Mouse (Mus musculus): ENCODE data around the gene Cnppd1. TPM values are rescaled to one million over a fixed set of nuclear protein-coding genes. Genes with fewer than 3 reads are reported as not detected.

The Cnppd1 gene
- polyA plus RNA-seq, 1 experiment from 2014 or later = 44.9 TPM

DNA sequence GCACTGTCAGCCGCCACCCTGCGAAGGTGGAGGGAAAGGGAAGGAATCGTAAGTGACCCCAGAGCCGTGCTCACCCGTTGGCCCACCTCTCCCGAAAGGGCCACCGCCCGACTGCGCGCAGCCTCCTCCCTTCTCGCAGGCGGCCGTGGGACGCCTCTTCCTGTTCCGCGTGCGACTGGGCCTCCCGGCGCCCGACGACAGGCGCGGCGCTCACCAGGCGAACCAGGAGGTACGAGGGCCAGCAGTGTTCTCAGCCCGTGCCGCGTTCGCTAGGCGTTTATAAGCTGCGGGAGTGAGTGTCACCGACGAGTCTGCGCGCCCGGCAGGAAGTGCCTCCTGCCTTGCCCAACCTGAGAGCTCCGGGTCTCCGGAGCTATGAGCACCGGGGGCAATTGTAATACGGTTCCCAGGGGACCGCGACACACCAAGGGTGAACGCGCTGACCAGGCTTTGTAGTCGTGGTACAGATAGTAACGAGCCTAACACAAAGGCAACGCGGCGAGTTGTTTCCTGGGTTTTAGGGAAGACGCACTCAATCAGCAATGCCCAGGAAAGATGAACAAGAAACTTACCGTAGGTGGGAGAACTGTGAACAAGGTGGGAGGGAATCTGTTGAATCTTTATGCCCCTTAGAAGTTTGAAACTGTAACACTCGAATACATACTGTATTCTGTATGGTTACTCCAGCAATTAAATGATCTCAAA is 873 bp downstream of the Cnppd1 start:
- under 1% methylated on average over 53 of the region's 53 CpGs for WGBS
- peak overlapping the region; percentile 91 for H3K4me2 ChIP-seq
- ATAC-seq (ENCODE audit: insufficient read depth, low FRiP score, low read depth) = peak; percentile 52; the same call in 1 of the 2 replicates
- peak overlapping the region; percentile 94 for H3K4me3 ChIP-seq (replicated peaks)
- no peaks in the 10 kb centered on the region for H3K27me3 ChIP-seq (replicated peaks)
- peaks cover 46% of the 10 kb centered on the region for H3K36me3 ChIP-seq
- H3K9me3 ChIP-seq = no peaks in the 10 kb centered on the region
- peaks cover 21% of the 10 kb centered on the region for H3K4me1 ChIP-seq
- H3K27ac ChIP-seq = peak overlapping the region; percentile 97
- H3K9ac ChIP-seq = peak overlapping the region; percentile 80

DNA sequence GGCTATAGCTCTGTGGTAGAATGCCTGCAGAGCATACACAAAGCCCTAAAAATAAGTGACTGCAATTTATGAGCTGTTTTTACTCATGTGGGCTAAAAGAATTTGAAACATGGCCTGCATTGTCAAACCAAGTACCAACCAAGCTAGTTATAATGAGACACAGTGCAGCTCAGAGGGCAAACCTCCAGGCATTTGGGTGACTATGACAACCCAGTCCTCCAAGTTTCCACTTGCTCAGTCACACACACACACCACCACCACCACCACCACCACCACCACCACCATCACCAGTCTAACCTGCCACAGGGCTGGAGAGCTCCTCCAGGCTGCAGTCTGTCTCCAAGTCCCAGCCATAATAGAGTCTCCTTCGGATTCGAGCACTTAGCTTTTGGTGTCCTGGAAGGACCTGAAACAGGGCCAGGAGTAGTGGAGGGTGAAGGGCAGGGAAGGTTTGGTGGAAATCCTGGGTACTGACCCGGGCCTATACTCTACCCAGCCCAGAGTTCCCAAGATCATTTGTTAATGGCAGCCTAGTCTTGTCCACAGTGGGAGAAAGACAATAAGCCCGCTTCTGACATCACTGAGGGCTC is 1.8 kb downstream of the Cnppd1 start:
- Histone ChIP-seq H3K4me2 (peak overlapping the region; percentile 91), H3K9me3 (no peaks in the 10 kb centered on the region), H3K27me3 (replicated peaks) (no peaks in the 10 kb centered on the region), H3K27ac (peak overlapping the region; percentile 97), H3K36me3 (peaks cover 43% of the 10 kb centered on the region), H3K4me3 (replicated peaks) (peak overlapping the region; percentile 94), H3K4me1 (peaks cover 21% of the 10 kb centered on the region), H3K9ac (0 out of 2 replicates have a peak overlapping the region, but pooled peaks have one; percentile 80)
- no peak for ATAC-seq (ENCODE audit: insufficient read depth, low FRiP score, low read depth)
- WGBS = 51% methylated on average over 4 of the region's 4 CpGs

GRCm38 (mm10) chr1:75138448-75138847 is 4.1 kb downstream of the Cnppd1 start:
- no peak overlapping the region for H3K9ac ChIP-seq
- H3K4me3 ChIP-seq (replicated peaks) = no peak overlapping the region
- no peak overlapping the region for H3K27ac ChIP-seq
- no peaks in the 10 kb centered on the region for H3K27me3 ChIP-seq (replicated peaks)
- no peaks in the 10 kb centered on the region for H3K9me3 ChIP-seq
- WGBS = 89% methylated on average over 2 of the region's 2 CpGs
- H3K4me1 ChIP-seq = peaks cover 14% of the 10 kb centered on the region; the same call in 1 of the 2 replicates
- H3K4me2 ChIP-seq = no peak overlapping the region
- peaks cover 29% of the 10 kb centered on the region for H3K36me3 ChIP-seq
- no peak for ATAC-seq (ENCODE audit: insufficient read depth, low FRiP score, low read depth)

DNA sequence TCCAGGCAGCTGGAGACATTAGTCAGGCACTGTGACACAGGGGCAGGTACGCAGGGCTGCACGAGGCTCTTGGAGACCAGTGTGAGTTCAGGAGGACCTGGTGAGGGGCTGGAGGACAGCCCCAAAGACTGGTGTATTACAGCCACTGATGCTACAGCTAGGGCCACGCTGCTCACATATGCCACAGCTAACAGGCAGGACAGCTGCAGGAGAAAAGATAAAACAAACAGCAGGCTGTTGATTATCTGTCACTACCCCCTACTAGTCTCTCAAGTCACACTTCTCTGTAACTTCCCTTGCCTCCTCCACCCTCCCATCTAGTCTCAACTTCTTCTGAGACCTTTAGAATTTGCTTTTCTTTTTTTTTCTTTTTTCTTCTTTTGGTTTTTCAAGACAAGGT is 5.8 kb downstream of the Cnppd1 start:
- H3K4me3 ChIP-seq (replicated peaks) = no peak overlapping the region
- 42% methylated on average over 3 of the region's 3 CpGs for WGBS
- H3K4me2 ChIP-seq = no peak overlapping the region
- no peak overlapping the region for H3K9ac ChIP-seq
- no peaks in the 10 kb centered on the region for H3K27me3 ChIP-seq (replicated peaks)
- no peak overlapping the region for H3K27ac ChIP-seq
- ATAC-seq (ENCODE audit: insufficient read depth, low FRiP score, low read depth) = peak; percentile 78
- H3K4me1 ChIP-seq = peaks cover 11% of the 10 kb centered on the region; the same call in 1 of the 2 replicates
- H3K36me3 ChIP-seq = peaks cover 29% of the 10 kb centered on the region
- H3K9me3 ChIP-seq = no peaks in the 10 kb centered on the region

DNA sequence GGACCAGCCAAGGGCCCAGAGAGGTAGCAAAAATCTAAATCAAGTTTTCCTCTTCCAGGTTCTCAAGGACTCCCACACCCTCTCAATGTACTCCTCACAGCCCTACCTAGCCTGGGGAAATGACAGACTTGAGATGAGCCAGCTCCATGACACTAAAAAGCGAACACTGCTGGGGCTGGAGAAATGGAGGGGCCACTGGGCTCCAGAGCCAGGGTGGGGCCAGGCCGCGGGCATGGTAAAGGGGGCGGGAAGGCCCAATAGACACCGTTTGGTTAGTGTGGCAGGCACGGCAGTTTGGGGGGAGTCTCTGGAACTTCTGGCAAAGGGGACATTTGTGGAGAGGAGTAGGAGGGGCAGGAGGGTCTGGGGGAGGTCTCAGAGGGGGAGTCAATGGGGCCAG is 6.2 kb downstream of the Cnppd1 start:
- Histone ChIP-seq H3K4me2 (no peak overlapping the region), H3K9me3 (no peaks in the 10 kb centered on the region), H3K4me1 (peaks cover 11% of the 10 kb centered on the region; the same call in 1 of the 2 replicates), H3K36me3 (peaks cover 29% of the 10 kb centered on the region), H3K27ac (no peak overlapping the region), H3K27me3 (replicated peaks) (no peaks in the 10 kb centered on the region), H3K4me3 (replicated peaks) (no peak overlapping the region), H3K9ac (no peak overlapping the region)
- WGBS = 68% methylated on average over 6 of the region's 6 CpGs
- ATAC-seq (ENCODE audit: insufficient read depth, low FRiP score, low read depth) = no peak

DNA sequence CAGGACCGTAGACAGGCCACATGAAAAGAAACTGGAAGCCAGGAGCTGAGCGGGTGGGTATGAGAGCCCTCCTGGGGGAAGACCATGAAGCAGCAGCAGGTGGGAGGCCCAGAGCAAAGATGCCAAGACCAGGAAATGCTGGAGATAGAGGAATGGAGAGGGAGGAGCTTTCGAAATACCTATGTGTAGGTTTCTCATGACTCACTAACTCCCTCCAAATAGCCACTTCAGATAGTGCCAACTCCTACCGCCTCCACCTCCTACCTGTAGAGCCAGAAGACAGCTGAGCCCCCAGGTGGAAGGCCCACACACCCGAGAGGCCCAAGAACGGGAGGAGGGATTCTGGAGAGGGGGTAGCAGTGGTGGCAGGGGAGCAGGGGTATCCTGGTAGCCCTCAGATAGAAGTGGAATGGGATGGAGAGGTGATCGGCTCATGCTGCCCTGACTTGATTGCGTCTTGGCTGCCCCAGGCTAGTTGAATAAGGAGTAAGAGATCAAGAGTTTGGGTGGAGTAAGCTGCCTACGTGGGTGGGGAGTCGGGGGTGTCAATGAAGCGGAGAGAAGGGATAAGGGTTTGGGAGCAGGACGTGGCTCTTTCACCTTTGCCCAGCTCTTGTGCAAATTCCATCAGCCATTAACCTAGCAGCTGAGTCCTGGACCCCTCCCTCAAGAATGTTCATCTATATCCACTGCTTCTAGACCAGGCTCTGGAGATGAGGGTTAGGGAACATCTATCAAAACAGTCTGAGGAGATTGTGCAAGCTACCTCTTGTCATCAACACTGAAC is 8.9 kb downstream of the Cnppd1 start, which contains the start of gene Slc23a3:
Slc23a3 (minus strand) TSS at position 470 of the 787 bp plus-strand sequence.
- no peak within 1 kb of the TSS for H3K4me3 ChIP-seq (replicated peaks)
- WGBS = 46% methylated on average over 12 of the region's 12 CpGs

DNA sequence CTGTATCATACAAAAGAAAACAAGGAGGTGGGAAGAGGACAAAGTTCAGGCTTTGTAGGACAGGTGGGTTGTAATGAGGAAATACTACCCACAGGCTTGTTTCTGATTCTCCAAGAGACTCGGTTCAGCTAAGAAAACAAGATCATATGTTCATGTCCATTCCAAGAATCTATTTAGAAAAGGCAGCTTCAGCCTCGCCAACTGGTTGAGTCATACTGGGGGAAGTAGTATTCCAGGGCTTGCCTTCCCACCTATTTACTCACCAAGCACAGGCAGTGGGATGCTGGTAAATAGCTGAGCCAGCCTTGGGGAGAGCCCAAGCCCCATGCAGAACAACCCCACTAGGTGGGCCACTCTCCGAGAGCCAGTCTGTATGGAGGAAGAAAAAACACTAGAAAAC is 13.9 kb downstream of the Cnppd1 start:
- Histone ChIP-seq H3K27ac (no peak overlapping the region), H3K9ac (no peak overlapping the region), H3K27me3 (replicated peaks) (no peaks in the 10 kb centered on the region), H3K4me2 (no peak overlapping the region), H3K4me1 (peaks cover 14% of the 10 kb centered on the region), H3K9me3 (no peaks in the 10 kb centered on the region), H3K36me3 (no peaks in the 10 kb centered on the region), H3K4me3 (replicated peaks) (no peak overlapping the region)
- 70% methylated on average over 3 of the region's 3 CpGs for WGBS
- no peak for ATAC-seq (ENCODE audit: insufficient read depth, low FRiP score, low read depth)

More for the DNA sequence above, 8.9 kb downstream of the Cnppd1 start, which contains the start of gene Slc23a3:
- ATAC-seq (ENCODE audit: insufficient read depth, low FRiP score, low read depth) = no peak
- Histone ChIP-seq H3K4me1 (peaks cover 3% of the 10 kb centered on the region; the same call in 1 of the 2 replicates), H3K9ac (no peak within 1 kb of the TSS), H3K9me3 (no peaks in the 10 kb centered on the region), H3K27me3 (replicated peaks) (no peaks in the 10 kb centered on the region), H3K27ac (no peak within 1 kb of the TSS), H3K36me3 (peaks cover 20% of the 10 kb centered on the region), H3K4me2 (no peak within 1 kb of the TSS)

DNA sequence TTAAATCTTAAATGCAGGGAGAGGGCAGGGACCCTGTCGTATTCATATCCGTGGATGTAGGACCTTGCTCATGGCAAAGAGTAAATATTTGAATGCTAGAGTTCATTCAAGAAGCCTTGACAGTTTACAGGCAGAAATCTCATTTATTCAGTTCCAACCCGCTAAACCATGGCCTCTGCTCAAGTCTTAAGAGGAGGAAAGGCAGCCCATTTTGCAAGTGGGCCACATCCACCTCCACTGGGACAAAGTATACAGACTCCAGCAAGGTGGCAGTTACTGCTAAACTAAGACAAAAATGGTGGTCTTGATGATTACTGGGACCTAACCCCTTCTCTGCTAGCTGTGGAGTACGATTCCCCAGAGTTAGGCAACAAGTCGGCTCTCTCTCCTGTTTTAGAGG is 17.1 kb downstream of the Cnppd1 start:
- 30% methylated on average over 5 of the region's 5 CpGs for WGBS
- no peaks in the 10 kb centered on the region for H3K27me3 ChIP-seq (replicated peaks)
- peak; percentile 3; the same call in 1 of the 2 replicates for ATAC-seq (ENCODE audit: insufficient read depth, low FRiP score, low read depth)

DNA sequence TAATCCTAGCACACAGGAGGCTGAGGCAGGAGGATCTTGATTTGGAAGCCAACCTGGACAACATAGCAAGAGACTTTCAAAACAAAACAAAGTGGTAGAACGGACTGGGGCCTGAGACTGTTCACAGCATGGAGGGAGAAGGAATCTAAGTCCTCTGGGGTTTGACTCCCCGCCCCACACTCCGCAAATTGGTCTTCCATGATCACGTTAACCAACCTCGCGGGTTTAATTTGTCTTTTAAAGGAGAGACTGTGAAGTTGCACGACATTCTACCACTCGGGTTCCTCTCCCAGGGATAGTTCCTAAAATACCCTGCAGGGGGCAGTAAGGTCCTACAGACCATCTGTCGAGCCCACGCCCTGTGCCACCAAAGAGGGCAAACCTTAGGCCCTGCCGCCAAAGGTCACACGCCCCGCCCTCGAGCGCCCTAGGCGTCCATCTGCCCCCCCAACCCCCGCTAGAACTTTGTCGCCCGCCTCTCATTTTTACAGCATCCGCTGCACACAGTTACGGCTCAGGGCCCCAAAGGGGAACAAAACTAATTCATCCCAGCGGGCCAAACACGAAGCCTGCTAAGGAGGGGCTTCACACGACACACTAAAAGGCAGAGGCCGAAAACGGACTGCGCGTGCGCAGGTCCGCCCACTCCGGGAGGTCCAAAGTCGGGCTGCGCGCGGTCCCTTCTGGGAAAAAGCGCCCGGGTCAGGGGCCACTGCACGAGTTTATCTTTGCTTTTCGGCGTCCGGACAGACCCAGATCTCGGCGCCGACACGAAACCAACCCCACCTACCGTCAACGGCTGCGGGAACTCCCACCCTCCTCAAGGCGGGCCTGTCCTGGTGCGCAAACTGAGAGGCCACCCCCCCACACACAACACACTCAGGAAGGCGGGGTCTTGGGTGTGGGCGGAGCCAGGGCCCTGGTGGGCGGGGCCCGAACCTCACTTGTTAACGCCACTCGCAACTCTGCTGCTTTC is 17.9 kb downstream of the Cnppd1 start, which contains the start of gene Nhej1:
Nhej1 (minus strand) TSS at position 855 of the 976 bp plus-strand sequence.
- peak; percentile 97 for ATAC-seq (ENCODE audit: insufficient read depth, low FRiP score, low read depth)
- H3K27ac ChIP-seq = peak within 1 kb of the TSS; percentile 100
- H3K9ac ChIP-seq = peak within 1 kb of the TSS; percentile 52; the same call in 1 of the 2 replicates
- peak within 1 kb of the TSS; percentile 63 for H3K4me3 ChIP-seq (replicated peaks)
- H3K27me3 ChIP-seq (replicated peaks) = no peaks in the 10 kb centered on the region
- no peaks in the 10 kb centered on the region for H3K9me3 ChIP-seq
- H3K4me1 ChIP-seq = peaks cover 11% of the 10 kb centered on the region
- peak within 1 kb of the TSS; percentile 66 for H3K4me2 ChIP-seq
- WGBS = 2% methylated on average over 56 of the region's 56 CpGs
- H3K36me3 ChIP-seq = no peaks in the 10 kb centered on the region

More for the DNA sequence above, 17.1 kb downstream of the Cnppd1 start:
- Histone ChIP-seq H3K4me3 (replicated peaks) (peak overlapping the region; percentile 63), H3K36me3 (no peaks in the 10 kb centered on the region), H3K4me1 (peaks cover 11% of the 10 kb centered on the region), H3K4me2 (peak overlapping the region; percentile 66), H3K9me3 (no peaks in the 10 kb centered on the region), H3K27ac (peak overlapping the region; percentile 100), H3K9ac (peak overlapping the region; percentile 52; the same call in 1 of the 2 replicates)

GRCm38 (mm10) chr1:75122211-75122610 is 20.3 kb downstream of the Cnppd1 start:
- no peak for ATAC-seq (ENCODE audit: insufficient read depth, low FRiP score, low read depth)
- H3K9me3 ChIP-seq = no peaks in the 10 kb centered on the region
- H3K4me1 ChIP-seq = peaks cover 11% of the 10 kb centered on the region
- no peak overlapping the region for H3K4me3 ChIP-seq (replicated peaks)
- no peak overlapping the region for H3K27ac ChIP-seq
- no peaks in the 10 kb centered on the region for H3K27me3 ChIP-seq (replicated peaks)
- no peaks in the 10 kb centered on the region for H3K36me3 ChIP-seq
- H3K9ac ChIP-seq = no peak overlapping the region
- H3K4me2 ChIP-seq = no peak overlapping the region
- whole genome bisulfite sequencing = 82% methylated on average over 3 of the region's 3 CpGs

All from stomach, embryonic 15.5 days (tissue).